Mouse (Mus musculus) thymus, postnatal 10 days (tissue): ENCODE measurements around the gene Xpnpep2.
A peak's percentile ranks its signal among the peaks of the same experiment; 100 is the strongest.

Experiments used
- DNase-seq, 2 experiments: peaks; one replicate each; pipeline ENCODE4 v3.0.0; 2021; ENCODE audit warnings: low spot score in 2 of 2

Xpnpep2 gene

DNA sequence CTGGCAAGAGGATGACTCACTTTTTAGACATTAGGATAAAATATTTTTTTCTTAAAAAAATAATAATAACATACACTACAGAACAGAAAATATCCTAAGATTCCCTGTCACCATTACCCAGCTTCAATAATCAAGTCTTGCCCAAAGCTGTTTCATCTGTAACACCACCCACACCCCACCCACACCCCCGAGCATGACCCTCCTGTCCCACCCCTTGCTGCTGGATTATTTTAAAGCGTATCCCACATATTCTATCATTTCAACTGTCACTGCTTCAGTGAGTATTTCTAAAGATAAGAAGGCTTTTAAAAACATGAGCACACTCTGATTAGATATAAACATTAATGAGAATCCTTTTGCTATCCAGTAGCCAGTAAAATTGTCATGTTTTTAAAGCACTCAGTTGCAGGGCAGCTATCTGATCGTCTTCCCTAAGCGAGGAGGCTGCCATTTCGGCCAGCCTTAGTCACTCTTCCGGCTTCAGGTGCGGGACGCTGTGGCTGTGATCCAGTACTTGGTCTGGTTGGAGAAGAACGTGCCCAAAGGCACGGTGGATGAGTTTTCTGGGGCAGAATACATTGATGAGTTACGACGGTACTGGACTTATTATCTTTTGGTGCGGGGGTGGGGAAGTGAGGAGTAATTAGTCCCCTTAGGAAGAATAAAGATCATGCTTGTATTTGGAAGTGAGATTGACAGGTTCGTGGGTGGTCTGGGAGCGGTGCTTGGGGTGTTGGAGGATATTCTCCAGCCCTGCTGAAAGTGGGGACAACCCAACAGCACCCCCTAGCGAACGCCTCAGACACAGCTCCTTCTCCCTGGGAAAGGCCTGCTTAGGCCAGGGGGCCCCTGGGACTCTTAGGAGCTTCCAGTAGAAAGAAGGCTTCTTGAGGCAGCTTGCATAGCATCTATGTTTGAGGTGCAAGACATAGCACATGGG lies 15.9 kb downstream of the Xpnpep2 start:
- DNase-seq = peak in 1 of 2 experiments; percentile 76

GRCm38 (mm10) chrX:48126903-48127476 lies 18.5 kb downstream of the Xpnpep2 start:
- DNase-seq = no peak

DNA sequence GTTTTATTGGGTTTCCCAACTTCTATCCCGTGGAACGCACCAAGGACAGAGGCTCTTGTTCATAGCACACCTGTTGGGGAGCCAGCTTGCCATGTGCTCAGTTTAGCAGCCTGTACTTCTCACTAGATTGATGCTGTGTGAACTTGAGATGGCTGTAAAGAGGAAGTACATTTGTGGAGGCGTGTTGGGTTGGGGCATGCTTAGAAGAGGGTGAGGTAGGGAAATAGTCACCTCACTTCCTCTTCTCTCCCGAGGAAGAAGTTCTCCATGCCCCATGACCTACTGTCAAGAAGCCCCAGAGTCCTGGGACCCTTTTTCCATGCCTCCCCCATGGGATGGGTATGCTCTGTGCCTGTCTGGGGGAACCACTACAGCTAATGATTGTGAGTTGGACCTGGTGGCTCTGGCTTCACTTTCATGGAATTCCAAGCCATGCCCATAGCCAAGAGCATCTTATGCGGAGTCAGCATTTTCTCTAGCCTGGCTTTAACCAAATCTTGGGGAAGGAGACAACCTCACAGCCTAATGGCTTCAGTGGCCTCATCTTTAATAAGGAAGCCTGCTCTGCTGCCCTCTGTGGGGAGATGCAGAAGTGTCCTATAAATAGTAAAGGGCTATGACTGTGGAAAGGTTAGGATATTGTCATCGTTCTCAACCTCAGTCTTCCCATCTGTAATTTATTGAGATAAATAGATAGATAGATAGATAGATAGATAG lies 19.1 kb downstream of the Xpnpep2 start:
- DNase-seq = no peak

- no peak for DNase-seq
Measured at GRCm38 (mm10) chrX:48129167-48129566, 20.6 kb downstream of the Xpnpep2 start.

DNA sequence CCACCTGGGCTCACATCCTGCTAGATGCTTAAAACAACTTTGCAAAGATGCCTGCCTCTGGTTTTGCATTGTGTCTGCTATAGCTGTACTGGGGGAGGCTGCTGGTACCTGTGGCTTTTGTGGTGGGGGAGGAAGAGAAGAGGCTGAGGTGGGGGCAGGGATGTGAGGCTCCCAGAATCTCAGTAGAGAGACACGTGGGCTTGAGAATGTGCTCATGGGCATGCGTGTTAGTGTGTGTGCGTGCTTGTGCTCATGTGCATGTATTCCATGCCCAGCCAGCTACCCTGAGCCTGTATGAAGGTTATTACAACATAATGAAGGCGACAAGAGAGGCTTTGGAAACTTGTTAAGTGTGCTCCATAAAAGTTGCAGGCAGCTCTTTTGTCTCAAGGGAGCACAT lies 28.4 kb downstream of the Xpnpep2 start:
- DNase-seq = peak; percentile 71 to 86

DNA sequence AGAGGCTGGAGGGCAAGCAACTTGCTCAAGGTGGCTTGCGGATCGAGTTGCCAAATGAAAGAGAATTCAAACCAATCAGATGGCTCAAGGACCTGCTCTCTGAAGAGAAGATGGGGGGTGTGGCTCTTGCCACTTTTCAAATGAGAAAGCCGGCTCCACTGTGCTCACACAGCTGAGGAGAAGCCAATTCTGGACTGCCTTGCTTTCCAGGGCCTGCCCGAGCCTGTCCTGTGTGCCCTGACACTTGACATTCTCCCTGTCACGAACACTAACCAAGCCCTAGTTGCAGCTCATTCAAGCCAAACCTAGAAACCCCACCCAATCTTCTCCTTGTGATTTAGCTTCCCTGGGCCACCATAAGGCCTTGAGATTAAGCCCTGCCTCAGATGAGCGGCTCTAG lies 29.5 kb downstream of the Xpnpep2 start:
- DNase-seq = peak; percentile 42 to 44

DNA sequence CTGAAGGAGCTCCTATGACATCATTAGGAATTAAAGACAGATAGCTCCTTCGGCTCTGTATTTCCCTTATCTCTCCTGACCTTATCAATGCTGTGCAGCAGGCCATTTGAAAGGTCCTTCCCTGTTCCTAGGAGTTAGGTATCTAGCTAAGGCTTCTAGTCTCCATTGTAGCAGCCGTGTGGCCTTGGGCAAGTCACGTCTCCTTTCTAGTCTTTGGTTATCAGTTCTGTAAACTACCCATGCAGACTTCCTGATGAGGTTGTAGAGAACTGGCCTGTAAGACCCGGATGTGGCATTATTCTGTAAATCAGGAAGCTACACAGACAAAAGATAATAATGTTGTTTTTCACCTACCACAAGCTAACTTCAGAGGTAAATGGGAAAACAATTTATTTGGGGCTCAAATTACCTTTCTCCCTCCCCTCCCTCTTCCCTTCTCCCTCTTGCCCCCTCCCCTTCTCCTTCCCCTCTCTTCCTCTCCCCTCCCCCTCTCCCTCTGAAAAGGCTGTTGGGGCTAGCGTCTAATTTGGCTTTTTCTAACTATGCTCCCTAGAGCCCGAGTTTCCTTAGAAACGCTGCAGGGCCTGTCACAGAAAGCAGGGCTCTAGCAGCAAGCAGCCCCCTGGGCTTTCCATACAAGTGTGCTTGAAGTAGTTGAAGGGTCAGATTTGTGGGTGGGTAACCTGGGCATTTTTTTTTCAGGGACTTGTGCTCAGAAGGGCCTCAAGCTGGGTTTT lies 30.2 kb downstream of the Xpnpep2 start:
- DNase-seq = no peak

GRCm38 (mm10) chrX:48139368-48140285 lies 31.1 kb downstream of the Xpnpep2 start:
- peak; percentile 47 to 50 for DNase-seq

DNA sequence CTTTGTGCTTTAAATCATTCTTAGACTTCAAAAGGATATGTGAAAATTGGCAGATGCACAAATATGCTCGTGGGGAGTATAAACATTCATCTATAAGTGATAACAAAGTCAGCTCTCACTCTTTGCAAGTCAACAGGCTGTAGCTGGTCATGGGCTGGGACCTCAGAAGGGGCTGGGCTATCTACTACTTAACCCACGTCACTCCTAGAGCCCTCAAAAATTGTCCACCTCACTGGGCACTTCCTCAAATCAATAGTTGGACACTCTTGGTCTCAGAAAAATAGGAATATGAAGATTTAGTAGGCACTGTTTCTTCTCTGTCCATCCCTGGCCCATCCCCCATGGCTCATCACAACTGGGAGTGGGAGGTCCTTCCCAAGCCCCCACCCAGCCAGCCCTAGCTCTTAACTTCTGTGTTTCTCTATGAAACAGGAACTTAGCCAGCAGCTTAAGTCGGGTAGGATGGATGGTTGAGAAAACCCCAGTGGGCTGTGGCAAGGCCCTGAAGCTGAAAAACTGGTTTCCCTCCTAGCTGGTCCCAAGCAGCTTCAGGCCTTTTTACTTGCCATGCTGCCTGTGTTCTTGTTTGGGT lies 31.9 kb downstream of the Xpnpep2 start:
- peak in 1 of 2 experiments; percentile 41 for DNase-seq

DNA sequence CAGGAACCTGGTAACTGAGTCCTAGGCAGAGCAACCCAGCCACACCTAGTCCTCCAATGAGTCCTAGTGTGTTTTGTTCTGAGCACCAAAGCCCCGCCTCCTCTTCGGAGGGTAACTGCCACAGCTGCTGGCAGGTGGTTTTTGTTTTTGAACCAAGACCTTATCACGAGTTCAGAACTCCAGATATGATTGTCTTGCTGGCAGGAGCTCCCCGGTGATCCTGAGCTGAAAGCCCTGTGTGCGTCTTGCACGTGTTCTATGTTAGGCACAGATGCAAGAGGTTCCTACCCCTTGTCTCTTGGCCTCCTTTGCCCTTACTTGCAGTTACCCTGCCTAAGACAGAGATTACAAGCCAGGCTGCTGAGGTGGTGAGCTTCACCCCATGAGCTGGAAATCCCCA lies 33.0 kb downstream of the Xpnpep2 start:
- DNase-seq = peak; percentile 69 to 82

DNA sequence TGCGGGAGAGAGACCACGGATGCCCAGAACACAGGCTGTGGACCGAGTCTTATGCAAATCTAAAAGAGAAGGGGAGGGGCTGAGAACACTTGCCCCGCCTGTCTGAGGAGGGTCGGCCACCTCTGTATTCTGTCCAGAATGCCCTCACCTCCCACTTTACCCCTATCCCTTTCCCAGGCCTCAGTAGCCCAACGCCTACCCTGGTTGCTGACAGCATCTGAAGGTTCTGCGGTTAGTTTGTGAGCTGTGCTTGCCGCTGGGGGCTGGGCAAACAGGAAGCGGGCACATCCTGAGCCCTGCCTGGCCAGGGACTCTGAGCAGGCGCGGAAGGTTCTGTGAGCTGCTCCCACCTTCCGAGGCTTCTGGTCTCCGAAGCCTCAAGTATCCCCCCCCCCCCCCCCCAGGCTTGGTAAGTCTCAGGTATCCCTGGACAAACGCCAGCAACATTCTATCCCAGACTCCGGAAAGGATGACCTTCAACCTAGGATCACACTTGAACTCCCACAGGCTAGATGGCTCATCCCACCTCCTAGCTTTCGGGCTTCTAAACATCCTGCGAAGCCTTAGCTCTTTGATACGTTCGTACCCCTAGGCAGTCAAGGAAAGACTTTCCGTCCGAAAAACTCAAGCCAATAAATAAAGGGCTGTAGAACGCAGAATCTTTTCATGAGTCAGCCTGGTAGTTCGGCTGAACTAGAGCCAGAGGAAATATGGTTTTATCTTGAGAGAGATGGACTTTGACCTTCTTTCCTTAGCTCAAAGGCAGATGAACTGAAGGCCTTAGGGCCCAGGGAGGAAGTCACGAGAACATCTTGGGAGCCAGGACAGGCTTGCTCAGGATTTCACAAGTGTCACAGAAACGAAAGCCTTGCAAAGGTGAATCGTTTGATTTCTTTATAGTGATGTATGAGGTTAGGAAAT lies 35.1 kb downstream of the Xpnpep2 start:
- DNase-seq = peak; percentile 72 to 78

GRCm38 (mm10) chrX:48146262-48146661 lies 37.7 kb downstream of the Xpnpep2 start, which contains the start of gene Sash3:
Sash3 (plus strand) TSS chrX:48146436.
- DNase-seq = peak; percentile 72 to 77

GRCm38 (mm10) chrX:48147226-48147625 lies 38.7 kb downstream of the Xpnpep2 start:
- no peak for DNase-seq

- peak; percentile 59 to 75 for DNase-seq
Measured at GRCm38 (mm10) chrX:48147741-48148186, 39.2 kb downstream of the Xpnpep2 start.

- DNase-seq = no peak
Measured at GRCm38 (mm10) chrX:48152106-48152505, 43.6 kb downstream of the Xpnpep2 start.

DNA sequence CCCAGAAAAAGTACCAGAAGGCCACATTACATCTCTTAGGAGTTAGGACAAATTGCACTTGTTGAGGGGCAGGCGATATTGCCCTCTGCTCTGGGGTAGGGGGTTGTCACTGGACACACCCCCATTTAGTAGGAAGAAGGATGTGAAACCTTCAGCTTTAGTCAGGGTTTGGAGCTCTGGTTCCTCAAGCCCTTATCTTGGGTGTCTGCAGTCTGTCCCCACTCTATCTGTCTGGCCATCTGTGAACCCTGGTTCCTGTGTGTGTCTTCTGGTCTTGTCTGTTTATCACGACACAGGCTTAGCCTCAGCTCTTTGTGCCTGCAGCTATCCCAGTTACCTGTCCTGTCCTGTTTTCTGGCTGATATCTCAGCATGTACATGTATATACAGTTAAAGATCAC lies 44.9 kb downstream of the Xpnpep2 start:
- no peak for DNase-seq

GRCm38 (mm10) chrX:48153949-48154348 lies 45.4 kb downstream of the Xpnpep2 start:
- no peak for DNase-seq

DNA sequence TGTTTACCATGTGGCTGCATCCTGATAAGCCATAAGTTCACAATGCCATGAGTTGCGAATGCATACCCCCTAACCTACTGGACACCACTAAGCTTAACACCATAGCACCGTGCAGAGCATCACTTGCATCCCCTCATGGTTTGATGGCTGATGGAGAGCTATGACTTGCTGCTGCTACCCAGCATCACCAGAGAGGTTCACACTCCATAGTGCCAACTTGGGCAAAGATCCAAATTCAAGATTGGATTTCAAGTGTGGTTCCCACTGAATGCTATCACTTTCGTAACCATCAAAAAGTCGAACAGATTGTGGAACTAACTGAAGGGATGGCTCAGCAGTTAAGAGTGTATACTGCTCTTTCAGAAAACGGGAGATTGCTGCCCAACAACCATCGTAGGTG lies 47.0 kb downstream of the Xpnpep2 start:
- DNase-seq = no peak

DNA sequence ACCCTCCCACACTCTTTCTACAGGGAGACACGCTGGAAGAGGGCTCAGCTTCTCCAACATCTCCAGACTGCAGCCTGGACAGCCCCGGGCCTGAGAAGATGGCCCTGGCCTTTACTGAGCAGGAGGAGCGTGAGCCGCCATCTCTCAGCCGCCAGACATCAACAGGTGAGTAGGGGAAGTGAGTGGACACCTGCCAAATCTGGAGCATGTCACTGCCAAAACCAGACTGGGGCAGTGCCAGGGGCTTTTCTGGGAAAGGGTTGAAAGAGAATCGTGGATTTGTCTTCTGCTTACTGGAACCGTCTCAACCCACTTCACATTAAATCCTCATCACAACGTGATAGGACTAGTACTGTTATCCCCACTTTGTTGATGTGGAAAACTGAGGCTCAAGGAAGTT lies 48.9 kb downstream of the Xpnpep2 start:
- DNase-seq = no peak
